Mouse (Mus musculus): ENCODE data around the gene 1810010H24Rik. TPM values are rescaled to one million over a fixed set of nuclear protein-coding genes. Genes with fewer than 3 reads are reported as not detected.

Gene 1810010H24Rik
- polyA plus RNA-seq, 1 experiment from 2014 or later = 5.7 TPM

GRCm38 (mm10) chr11:107028754-107029153 is 3.3 kb downstream of the 1810010H24Rik start:
- peak overlapping the region; percentile 70 for H3K9ac ChIP-seq (replicated peaks)
- peak overlapping the region; percentile 93 for H3K27ac ChIP-seq (replicated peaks)
- WGBS = 74% methylated on average over 6 of the region's 6 CpGs
- peaks cover 35% of the 10 kb centered on the region for H3K4me1 ChIP-seq
- no peaks in the 10 kb centered on the region for H3K36me3 ChIP-seq
- peak overlapping the region; percentile 89 for H3K4me2 ChIP-seq (replicated peaks)
- no peaks in the 10 kb centered on the region for H3K27me3 ChIP-seq
- H3K9me3 ChIP-seq = no peaks in the 10 kb centered on the region
- H3K4me3 ChIP-seq = peak overlapping the region; percentile 80
- ATAC-seq (replicated peaks) = no peak

GRCm38 (mm10) chr11:107029536-107029935 is 4.1 kb downstream of the 1810010H24Rik start:
- ATAC-seq (replicated peaks) = no peak
- H3K4me1 ChIP-seq = peaks cover 30% of the 10 kb centered on the region
- H3K27me3 ChIP-seq = no peaks in the 10 kb centered on the region
- H3K27ac ChIP-seq (replicated peaks) = no peak overlapping the region
- no peaks in the 10 kb centered on the region for H3K36me3 ChIP-seq
- H3K9ac ChIP-seq (replicated peaks) = no peak overlapping the region
- no peaks in the 10 kb centered on the region for H3K9me3 ChIP-seq
- WGBS = 62% methylated on average over 19 of the region's 19 CpGs
- no peak overlapping the region for H3K4me3 ChIP-seq
- H3K4me2 ChIP-seq (replicated peaks) = no peak overlapping the region

GRCm38 (mm10) chr11:107031635-107032034 is 6.2 kb downstream of the 1810010H24Rik start:
- no peak overlapping the region for H3K27ac ChIP-seq (replicated peaks)
- H3K9me3 ChIP-seq = no peaks in the 10 kb centered on the region
- 10% methylated on average over 7 of the region's 7 CpGs for WGBS
- H3K4me3 ChIP-seq = no peak overlapping the region
- H3K4me2 ChIP-seq (replicated peaks) = no peak overlapping the region
- H3K27me3 ChIP-seq = no peaks in the 10 kb centered on the region
- no peak for ATAC-seq (replicated peaks)
- H3K4me1 ChIP-seq = peaks cover 11% of the 10 kb centered on the region
- H3K9ac ChIP-seq (replicated peaks) = no peak overlapping the region
- peaks cover 4% of the 10 kb centered on the region; the same call in 1 of the 2 replicates for H3K36me3 ChIP-seq

- Histone ChIP-seq H3K9ac (replicated peaks) (no peak overlapping the region), H3K4me3 (no peak overlapping the region), H3K36me3 (peaks cover 27% of the 10 kb centered on the region), H3K27ac (replicated peaks) (no peak overlapping the region), H3K4me2 (replicated peaks) (no peak overlapping the region), H3K27me3 (no peaks in the 10 kb centered on the region), H3K4me1 (no peaks in the 10 kb centered on the region), H3K9me3 (no peaks in the 10 kb centered on the region)
- 85% methylated on average over 10 of the region's 10 CpGs for whole genome bisulfite sequencing
- ATAC-seq (replicated peaks) = no peak
Observed at GRCm38 (mm10) chr11:107034085-107034810, 8.8 kb downstream of the 1810010H24Rik start.

- ATAC-seq (replicated peaks) = no peak
- no peak overlapping the region for H3K27ac ChIP-seq (replicated peaks)
- peaks cover 65% of the 10 kb centered on the region for H3K36me3 ChIP-seq
- no peak overlapping the region for H3K4me2 ChIP-seq (replicated peaks)
- H3K27me3 ChIP-seq = no peaks in the 10 kb centered on the region
- H3K9ac ChIP-seq (replicated peaks) = no peak overlapping the region
- no peaks in the 10 kb centered on the region for H3K4me1 ChIP-seq
- 92% methylated on average over 5 of the region's 5 CpGs for WGBS
- H3K9me3 ChIP-seq = no peaks in the 10 kb centered on the region
- H3K4me3 ChIP-seq = no peak overlapping the region
Observed at GRCm38 (mm10) chr11:107039417-107039816, 13.9 kb downstream of the 1810010H24Rik start.

GRCm38 (mm10) chr11:107041396-107041795 is 15.9 kb downstream of the 1810010H24Rik start:
- no peak overlapping the region for H3K27ac ChIP-seq (replicated peaks)
- H3K9ac ChIP-seq (replicated peaks) = no peak overlapping the region
- H3K27me3 ChIP-seq = no peaks in the 10 kb centered on the region
- H3K36me3 ChIP-seq = peaks cover 74% of the 10 kb centered on the region
- no peaks in the 10 kb centered on the region for H3K9me3 ChIP-seq
- H3K4me2 ChIP-seq (replicated peaks) = no peak overlapping the region
- 90% methylated on average over 3 of the region's 3 CpGs for WGBS
- H3K4me3 ChIP-seq = no peak overlapping the region
- no peaks in the 10 kb centered on the region for H3K4me1 ChIP-seq
- ATAC-seq (replicated peaks) = no peak

- 91% methylated on average over 11 of the region's 11 CpGs for WGBS
- no peak overlapping the region for H3K4me3 ChIP-seq
Observed at GRCm38 (mm10) chr11:107043361-107043760, 17.9 kb downstream of the 1810010H24Rik start.

GRCm38 (mm10) chr11:107044321-107044720 is 18.8 kb downstream of the 1810010H24Rik start:
- Histone ChIP-seq H3K4me1 (no peaks in the 10 kb centered on the region), H3K4me2 (replicated peaks) (no peak overlapping the region), H3K27me3 (no peaks in the 10 kb centered on the region), H3K9ac (replicated peaks) (no peak overlapping the region), H3K27ac (replicated peaks) (no peak overlapping the region), H3K9me3 (no peaks in the 10 kb centered on the region), H3K36me3 (peaks cover 59% of the 10 kb centered on the region), H3K4me3 (no peak overlapping the region)
- 54% methylated on average over 5 of the region's 5 CpGs for WGBS
- no peak for ATAC-seq (replicated peaks)

More at GRCm38 (mm10) chr11:107043361-107043760, 17.9 kb downstream of the 1810010H24Rik start:
- no peak for ATAC-seq (replicated peaks)
- H3K27ac ChIP-seq (replicated peaks) = no peak overlapping the region
- H3K9ac ChIP-seq (replicated peaks) = no peak overlapping the region
- no peak overlapping the region for H3K4me2 ChIP-seq (replicated peaks)
- no peaks in the 10 kb centered on the region for H3K4me1 ChIP-seq
- peaks cover 67% of the 10 kb centered on the region for H3K36me3 ChIP-seq
- H3K9me3 ChIP-seq = no peaks in the 10 kb centered on the region
- no peaks in the 10 kb centered on the region for H3K27me3 ChIP-seq

GRCm38 (mm10) chr11:107045546-107045945 is 20.1 kb downstream of the 1810010H24Rik start:
- Histone ChIP-seq H3K9ac (replicated peaks) (no peak overlapping the region), H3K4me2 (replicated peaks) (no peak overlapping the region), H3K36me3 (peaks cover 49% of the 10 kb centered on the region), H3K27me3 (no peaks in the 10 kb centered on the region), H3K4me3 (no peak overlapping the region), H3K9me3 (no peaks in the 10 kb centered on the region), H3K27ac (replicated peaks) (no peak overlapping the region), H3K4me1 (no peaks in the 10 kb centered on the region)
- no peak for ATAC-seq (replicated peaks)
- 86% methylated on average over 4 of the region's 4 CpGs for WGBS

- Histone ChIP-seq H3K4me2 (replicated peaks) (no peak overlapping the region), H3K4me3 (no peak overlapping the region), H3K27ac (replicated peaks) (no peak overlapping the region), H3K36me3 (peaks cover 43% of the 10 kb centered on the region), H3K4me1 (no peaks in the 10 kb centered on the region), H3K9ac (replicated peaks) (no peak overlapping the region), H3K9me3 (no peaks in the 10 kb centered on the region), H3K27me3 (no peaks in the 10 kb centered on the region)
- WGBS = 89% methylated on average over 15 of the region's 15 CpGs
- no peak for ATAC-seq (replicated peaks)
Observed at GRCm38 (mm10) chr11:107046766-107047620, 21.5 kb downstream of the 1810010H24Rik start.

GRCm38 (mm10) chr11:107054870-107055269 is 29.4 kb downstream of the 1810010H24Rik start:
- Histone ChIP-seq H3K4me3 (no peak overlapping the region), H3K4me2 (replicated peaks) (no peak overlapping the region), H3K27me3 (no peaks in the 10 kb centered on the region), H3K4me1 (no peaks in the 10 kb centered on the region), H3K9ac (replicated peaks) (no peak overlapping the region), H3K9me3 (no peaks in the 10 kb centered on the region), H3K36me3 (peaks cover 80% of the 10 kb centered on the region), H3K27ac (replicated peaks) (no peak overlapping the region)
- no peak for ATAC-seq (replicated peaks)
- 89% methylated on average over 6 of the region's 6 CpGs for WGBS

GRCm38 (mm10) chr11:107057391-107057790 is 31.9 kb downstream of the 1810010H24Rik start:
- H3K4me1 ChIP-seq = no peaks in the 10 kb centered on the region
- H3K27me3 ChIP-seq = no peaks in the 10 kb centered on the region
- no peaks in the 10 kb centered on the region for H3K9me3 ChIP-seq
- H3K9ac ChIP-seq (replicated peaks) = no peak overlapping the region
- peaks cover 94% of the 10 kb centered on the region for H3K36me3 ChIP-seq
- no peak for ATAC-seq (replicated peaks)
- H3K4me2 ChIP-seq (replicated peaks) = no peak overlapping the region
- no peak overlapping the region for H3K27ac ChIP-seq (replicated peaks)
- H3K4me3 ChIP-seq = no peak overlapping the region
- WGBS = 91% methylated on average over 6 of the region's 6 CpGs

Measured in forebrain, embryonic 15.5 days (tissue).